9 mouse cellular contexts compared by ENCODE assay signal in the genomic region with DNA sequence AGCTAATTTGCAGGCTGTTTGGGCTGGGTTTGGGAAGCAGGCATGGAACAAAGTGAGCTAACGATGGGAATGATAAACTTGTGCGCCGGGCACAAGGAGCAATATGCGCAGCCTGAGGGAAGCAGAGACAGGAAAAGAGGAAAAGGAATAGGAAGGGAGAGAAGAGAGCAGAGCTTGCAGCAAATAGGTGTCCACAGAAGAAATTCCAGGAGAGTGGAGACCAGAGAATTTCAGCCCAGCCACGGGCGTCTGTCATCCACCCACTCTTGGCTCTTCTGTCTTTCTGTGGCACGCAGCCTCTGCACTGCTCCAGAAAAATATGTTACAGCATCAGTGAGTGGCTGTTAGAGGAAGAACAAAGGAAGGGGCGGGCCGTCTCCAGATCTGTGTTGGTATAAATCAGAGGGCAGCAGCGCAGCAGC.
DNase-seq lines count a peak whose midpoint lies in the region; ATAC-seq and TF ChIP-seq lines count a peak whose summit lies in the region.
"Had no signal": no experiment of that assay in that cellular context is flagged by ENCODE, and none has a peak within 500 bp of the region (broad histone marks: within the 10 kb centered on the region; RNA-seq: fewer than 3 reads in every experiment).

No protein-coding gene starts in this region.

- WGBS in hindbrain, embryonic 16.5 days, result 65% methylated on average over 10 of the region's 10 CpGs
- WGBS in hindbrain, embryonic 11.5 days, result 83% methylated on average over 10 of the region's 10 CpGs
- 48% methylated on average over 10 of the region's 10 CpGs for WGBS in forebrain, embryonic 16.5 days
- WGBS in stomach, postnatal 0 days, result 59% methylated on average over 10 of the region's 10 CpGs

- no peaks in the 10 kb centered on the region for H3K36me3 ChIP-seq in hindbrain, embryonic 16.5 days (ENCODE audit: control insufficient read depth, insufficient read depth, low read length)
- no peaks in the 10 kb centered on the region for H3K36me3 ChIP-seq in hindbrain, embryonic 11.5 days (ENCODE audit: control insufficient read depth, insufficient read depth, low read length)
- H3K36me3 ChIP-seq in forebrain, embryonic 16.5 days (ENCODE audit: control insufficient read depth, insufficient read depth), result no peaks in the 10 kb centered on the region
- no peaks in the 10 kb centered on the region for H3K36me3 ChIP-seq in stomach, postnatal 0 days (ENCODE audit: control insufficient read depth, insufficient read depth, low read length)

- intact Hi-C loops in gastrocnemius, adult 2 months (cut with DNase I), result no loop called here

- no peak overlapping the region for H3K27ac ChIP-seq in hindbrain, embryonic 16.5 days (ENCODE audit: low read depth, low read length)
- no peak overlapping the region for H3K27ac ChIP-seq in hindbrain, embryonic 11.5 days (ENCODE audit: low read depth, low read length)
- H3K27ac ChIP-seq in forebrain, embryonic 16.5 days (ENCODE audit: low read length), result peak overlapping the region; percentile 17
- H3K27ac ChIP-seq in stomach, postnatal 0 days (replicated peaks), result no peak overlapping the region
- no peak overlapping the region for H3K27ac ChIP-seq in gastrocnemius, adult 2 months

- no peaks in the 10 kb centered on the region for H3K4me1 ChIP-seq in hindbrain, embryonic 16.5 days (ENCODE audit: control insufficient read depth, insufficient read depth, low read depth, low read length)
- no peaks in the 10 kb centered on the region for H3K4me1 ChIP-seq in hindbrain, embryonic 11.5 days (replicated peaks; ENCODE audit: control insufficient read depth, insufficient read depth, low read length)
- H3K4me1 ChIP-seq in forebrain, embryonic 16.5 days (replicated peaks; ENCODE audit: control insufficient read depth, insufficient read depth, low read length), result no peaks in the 10 kb centered on the region
- H3K4me1 ChIP-seq in stomach, postnatal 0 days (replicated peaks; ENCODE audit: control insufficient read depth, insufficient read depth), result no peaks in the 10 kb centered on the region

- peak; percentile 58; the same call in 1 of the 2 replicates for ATAC-seq in hindbrain, embryonic 16.5 days
- ATAC-seq in hindbrain, embryonic 11.5 days (ENCODE audit: low FRiP score), result no peak
- peak; percentile 87 for ATAC-seq in forebrain, embryonic 16.5 days
- ATAC-seq in megakaryocyte, adult 5-6 weeks (ENCODE audit: poor library complexity, severe bottlenecking), result peak; percentile 30; the same call in 1 of the 2 replicates
- ATAC-seq in stomach, postnatal 0 days (ENCODE audit: low FRiP score, low TSS enrichment), result no peak

- no peak for TF ChIP-seq CTCF in stomach, postnatal 0 days (IDR thresholded peaks at IDR 0.05; ENCODE audit: low read depth)
- no peak for TF ChIP-seq CTCF in gastrocnemius, adult 2 months (IDR thresholded peaks at IDR 0.05)

- no peak for DNase-seq in hindbrain, embryonic 11.5 days (ENCODE audit: low spot score)
- peak; percentile 28 for DNase-seq in CD4-positive, CD25-positive, alpha-beta regulatory T cell, adult 2 months (ENCODE audit: low read depth, low spot score)
- DNase-seq in stomach, postnatal 0 days (ENCODE audit: low spot score), result no peak
- DNase-seq in gastrocnemius, adult 2 months, result no peak
- DNase-seq: gastrocnemius, postnatal 14 days; kidney, postnatal 36 days had no signal

- TF ChIP-seq EP300 in stomach, postnatal 0 days (optimal IDR thresholded peaks at IDR 0.05), result no peak

- no peaks in the 10 kb centered on the region for H3K27me3 ChIP-seq in hindbrain, embryonic 16.5 days (replicated peaks; ENCODE audit: control insufficient read depth, insufficient read depth, low read length)
- H3K27me3 ChIP-seq in hindbrain, embryonic 11.5 days (ENCODE audit: control insufficient read depth, insufficient read depth, low read length), result no peaks in the 10 kb centered on the region
- H3K27me3 ChIP-seq in forebrain, embryonic 16.5 days (replicated peaks; ENCODE audit: control insufficient read depth, insufficient read depth, low read length), result no peaks in the 10 kb centered on the region
- H3K27me3 ChIP-seq in stomach, postnatal 0 days (ENCODE audit: control insufficient read depth, insufficient read depth, low read length), result no peaks in the 10 kb centered on the region

- H3K9me3 ChIP-seq in hindbrain, embryonic 16.5 days (ENCODE audit: control insufficient read depth, low read length), result no peaks in the 10 kb centered on the region
- no peaks in the 10 kb centered on the region for H3K9me3 ChIP-seq in hindbrain, embryonic 11.5 days (ENCODE audit: control insufficient read depth, low read length)
- H3K9me3 ChIP-seq in forebrain, embryonic 16.5 days (ENCODE audit: control insufficient read depth, low read length), result no peaks in the 10 kb centered on the region
- H3K9me3 ChIP-seq in stomach, postnatal 0 days (ENCODE audit: control insufficient read depth, low read length), result no peaks in the 10 kb centered on the region

- H3K9ac ChIP-seq in hindbrain, embryonic 16.5 days (ENCODE audit: low read depth, low read length), result no peak overlapping the region
- H3K9ac ChIP-seq in hindbrain, embryonic 11.5 days (ENCODE audit: low read depth, low read length), result no peak overlapping the region
- H3K9ac ChIP-seq in forebrain, embryonic 16.5 days (replicated peaks; ENCODE audit: low read depth, low read length), result no peak overlapping the region
- no peak overlapping the region for H3K9ac ChIP-seq in stomach, postnatal 0 days (ENCODE audit: low read length)

- H3K4me2 ChIP-seq in hindbrain, embryonic 16.5 days (ENCODE audit: low read length), result no peak overlapping the region
- no peak overlapping the region for H3K4me2 ChIP-seq in hindbrain, embryonic 11.5 days (replicated peaks; ENCODE audit: low read depth, low read length)
- no peak overlapping the region for H3K4me2 ChIP-seq in forebrain, embryonic 16.5 days (ENCODE audit: low read length)
- H3K4me2 ChIP-seq in stomach, postnatal 0 days (replicated peaks; ENCODE audit: low read depth), result no peak overlapping the region

- no peak overlapping the region for H3K4me3 ChIP-seq in hindbrain, embryonic 16.5 days (ENCODE audit: low read length)
- H3K4me3 ChIP-seq in hindbrain, embryonic 11.5 days (ENCODE audit: low read depth, low read length), result no peak overlapping the region
- H3K4me3 ChIP-seq in forebrain, embryonic 16.5 days (replicated peaks; ENCODE audit: low read length), result no peak overlapping the region
- H3K4me3 ChIP-seq in stomach, postnatal 0 days (ENCODE audit: low read depth, low read length), result no peak overlapping the region
- H3K4me3 ChIP-seq in gastrocnemius, adult 2 months, result no peak overlapping the region

Comparison
In these comparisons a context has a peak if more than half of its experiments do, and no peak if none do; other contexts are left out.
1. ATAC-seq: peak in hindbrain, embryonic 16.5 days (single experiment), forebrain, embryonic 16.5 days (single experiment) and megakaryocyte, adult 5-6 weeks (single experiment); none in hindbrain, embryonic 11.5 days (single experiment) and stomach, postnatal 0 days (single experiment).